Mouse (Mus musculus) v-Abl transformed pro-B cells (cell line): ENCODE results near the gene Gldc.

Experiments used
- in situ Hi-C, 2 experiments: fragments of 400-800 bp; cut with MboI; formaldehyde crosslinking; loops; one replicate each; pipeline ENCODE4 v1.15.1; 2025; ENCODE audit not compliant: unreplicated experiment in 2 of 2

Gene Gldc

DNA sequence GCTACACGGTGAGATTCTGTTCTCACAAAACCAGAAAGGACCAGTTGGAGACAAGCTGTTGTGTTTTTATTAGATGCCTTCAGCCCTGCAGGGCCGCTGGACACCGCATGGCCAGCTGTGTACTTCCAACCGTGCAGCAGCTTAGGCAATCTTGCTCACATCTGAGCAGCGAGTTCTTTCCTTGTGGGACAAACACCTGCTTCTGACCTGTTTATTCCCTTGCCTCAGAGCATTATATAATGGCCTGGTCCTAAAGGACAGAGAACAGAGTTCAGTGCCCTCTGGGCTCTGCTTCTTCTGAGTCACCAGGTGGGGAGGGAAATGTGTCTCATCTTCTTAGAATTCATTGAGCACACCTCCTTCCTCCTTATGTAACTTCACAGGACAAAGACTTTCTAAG lies 12.4 kb downstream of the Gldc start:
- in situ Hi-C loops = no loop called here

DNA sequence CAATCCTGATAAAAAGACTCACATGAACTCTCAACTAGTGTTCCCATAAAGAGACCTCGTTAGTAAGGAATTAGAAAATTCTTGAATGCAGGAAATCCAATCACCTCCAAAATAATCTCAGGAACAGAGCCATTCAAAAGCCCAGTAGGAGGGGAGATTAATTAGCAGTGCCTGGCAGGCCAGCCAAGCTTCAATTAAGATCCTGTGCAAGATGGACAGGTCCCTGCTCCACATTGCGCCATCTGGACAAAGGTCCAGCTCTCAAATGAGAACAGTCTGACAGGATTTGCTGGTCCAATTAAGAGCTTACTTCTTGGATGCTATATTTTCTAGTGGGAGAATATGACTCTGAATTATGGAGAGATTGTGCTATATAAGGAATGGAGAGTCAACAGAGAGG lies 15.2 kb downstream of the Gldc start:
- in situ Hi-C loops = no loop called here

DNA sequence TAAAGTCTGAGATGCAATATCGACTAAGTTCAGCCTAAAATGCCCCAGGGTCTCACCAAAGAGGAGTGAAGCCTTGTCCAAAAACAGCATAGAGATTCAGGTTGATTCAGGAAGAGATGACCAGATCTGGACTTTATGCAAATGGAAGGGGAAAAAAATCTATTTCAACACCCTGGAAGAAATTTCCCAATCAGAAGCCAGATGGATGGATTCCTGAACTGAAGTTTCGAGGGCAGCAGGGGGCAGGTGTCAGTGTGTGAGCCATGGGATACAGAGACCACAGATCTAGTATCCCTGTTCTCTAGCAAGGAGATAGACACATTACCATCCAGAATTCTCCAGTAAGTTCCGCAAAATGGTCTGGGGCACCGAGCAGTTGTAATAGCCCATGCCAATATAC lies 17.0 kb downstream of the Gldc start:
- in situ Hi-C loops = no loop called here

DNA sequence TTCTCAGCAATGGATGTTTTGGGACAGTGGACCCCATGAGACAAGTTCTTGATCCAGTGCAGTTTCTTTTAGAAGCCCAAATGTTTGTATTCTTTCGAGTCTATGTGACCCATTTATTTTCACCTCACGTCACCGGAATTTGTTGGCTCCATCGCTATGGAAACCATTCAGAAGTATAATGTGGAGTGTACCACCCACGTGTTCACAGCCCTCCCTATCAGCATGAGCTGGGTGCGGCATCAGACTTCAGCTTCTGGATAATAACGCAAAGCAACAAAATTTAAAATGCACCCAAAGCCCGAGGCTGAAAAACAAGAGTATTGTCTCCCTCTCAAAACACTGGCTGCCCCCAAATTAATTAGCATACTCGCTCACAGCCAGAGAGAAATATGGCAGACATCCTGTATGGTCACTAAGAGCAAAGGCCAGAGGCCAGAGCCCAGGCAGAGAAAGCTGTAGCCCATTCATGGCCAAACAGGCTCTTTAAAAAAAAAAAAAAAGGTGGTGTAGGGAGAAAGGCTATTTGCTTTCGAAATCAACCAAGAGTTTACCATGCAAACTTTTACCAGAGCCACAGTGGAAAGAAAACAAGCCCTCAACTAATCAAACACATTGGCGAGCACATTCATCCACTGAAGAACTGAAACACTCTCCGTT lies 18.1 kb downstream of the Gldc start:
- in situ Hi-C loops = no loop called here

DNA sequence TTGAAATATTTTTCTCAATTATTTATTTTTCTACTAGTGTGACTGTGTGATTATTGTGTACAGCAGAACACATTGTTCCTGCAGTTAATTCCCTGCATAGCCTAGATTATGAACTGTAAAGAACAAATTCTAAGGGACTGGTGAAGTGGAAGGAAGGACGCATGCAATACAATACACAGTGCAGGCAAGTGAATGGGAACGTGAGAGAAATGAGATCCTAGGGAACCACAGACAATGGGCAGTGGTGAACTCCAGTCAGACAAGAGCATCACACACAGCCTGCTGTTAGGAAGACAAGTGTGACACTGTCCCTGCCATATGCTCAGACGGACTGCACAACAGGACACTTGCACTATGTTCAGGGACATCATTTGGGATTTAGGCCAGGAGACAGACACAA lies 21.5 kb downstream of the Gldc start:
- in situ Hi-C loops = no loop called here

DNA sequence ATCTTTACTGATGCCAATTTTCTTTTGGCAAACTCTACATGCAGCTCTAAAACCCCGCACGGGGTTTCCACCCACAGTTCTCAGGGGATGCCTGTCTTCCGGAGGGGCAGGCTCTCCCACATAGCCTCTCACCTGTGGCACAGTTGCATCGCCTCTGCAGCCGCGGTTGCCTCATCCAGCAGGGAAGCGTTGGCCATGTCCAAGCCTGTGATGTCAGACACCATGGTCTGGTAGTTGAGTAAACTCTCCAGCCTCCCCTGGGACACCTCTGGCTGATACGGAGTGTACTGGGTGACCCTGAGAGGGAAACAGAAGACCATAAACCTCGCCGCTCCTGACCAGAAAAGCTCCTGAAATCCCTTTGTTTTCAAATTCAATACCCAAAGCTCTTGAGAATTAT lies 23.9 kb downstream of the Gldc start:
- in situ Hi-C loops = no loop called here

DNA sequence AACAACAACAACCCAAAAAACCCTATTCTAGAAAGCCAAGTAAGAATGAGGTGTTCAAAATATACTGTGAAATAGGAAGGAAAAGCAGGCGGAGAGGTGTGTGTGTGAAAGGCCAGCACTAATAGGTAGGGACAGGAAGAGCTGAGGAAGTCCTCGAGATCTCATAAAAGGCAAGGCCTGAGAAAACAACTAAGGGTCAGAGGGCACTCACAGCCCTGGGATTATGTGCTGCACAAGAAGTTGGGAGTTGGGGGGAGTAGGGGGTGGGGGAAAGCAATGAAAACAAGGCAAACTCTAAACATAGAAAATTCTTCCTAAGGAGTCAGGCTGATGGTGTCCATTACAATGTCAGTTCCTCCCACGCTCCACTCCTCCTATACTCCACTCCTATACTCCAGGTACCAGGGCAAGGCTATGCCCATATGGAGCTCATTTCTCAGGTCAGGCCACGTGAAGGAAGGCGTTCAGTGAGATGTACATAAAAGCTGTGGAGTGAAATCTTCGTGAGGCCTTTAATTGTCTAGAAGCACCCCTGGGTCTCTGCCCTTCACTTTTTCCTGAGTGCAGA lies 25.9 kb downstream of the Gldc start:
- in situ Hi-C loops = no loop called here

DNA sequence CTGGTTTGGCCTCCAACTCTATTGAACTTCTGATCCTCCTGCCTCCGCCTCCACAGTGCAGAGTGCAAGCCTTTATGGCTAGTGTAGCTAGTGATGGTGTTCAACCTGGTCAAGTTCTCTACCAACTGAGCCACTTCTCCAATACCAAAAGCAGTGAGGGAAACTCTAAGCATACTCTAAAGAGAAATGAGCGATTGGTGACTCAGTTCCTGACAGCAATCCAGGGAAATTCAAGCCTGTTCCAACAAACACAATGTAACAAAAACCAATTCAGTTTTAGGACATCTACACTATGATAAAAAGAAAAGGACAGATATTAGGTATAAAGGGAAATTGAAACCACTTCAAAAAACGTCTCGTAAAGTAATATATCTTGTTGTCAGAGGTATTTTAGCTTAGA lies 27.9 kb downstream of the Gldc start:
- in situ Hi-C loops = no loop called here

DNA sequence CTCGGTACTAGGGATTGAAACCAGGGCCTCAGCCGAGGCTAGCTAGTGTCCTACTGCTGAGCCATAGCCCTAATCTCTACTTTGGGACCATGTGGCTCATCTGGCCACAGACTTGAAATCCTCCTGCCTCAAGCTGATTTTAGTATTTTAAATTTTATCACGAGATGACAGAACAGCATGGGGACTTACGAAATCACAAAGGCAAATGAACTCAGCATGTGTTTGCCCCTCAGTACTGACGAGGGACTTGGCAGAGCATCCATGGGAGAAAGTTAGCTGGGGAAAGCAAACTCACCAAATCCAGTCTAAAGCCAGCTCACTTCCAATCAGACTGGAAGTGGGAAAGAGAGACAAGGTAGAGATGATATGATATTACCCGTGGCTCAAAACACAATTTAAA lies 28.5 kb downstream of the Gldc start:
- in situ Hi-C loops = no loop called here

DNA sequence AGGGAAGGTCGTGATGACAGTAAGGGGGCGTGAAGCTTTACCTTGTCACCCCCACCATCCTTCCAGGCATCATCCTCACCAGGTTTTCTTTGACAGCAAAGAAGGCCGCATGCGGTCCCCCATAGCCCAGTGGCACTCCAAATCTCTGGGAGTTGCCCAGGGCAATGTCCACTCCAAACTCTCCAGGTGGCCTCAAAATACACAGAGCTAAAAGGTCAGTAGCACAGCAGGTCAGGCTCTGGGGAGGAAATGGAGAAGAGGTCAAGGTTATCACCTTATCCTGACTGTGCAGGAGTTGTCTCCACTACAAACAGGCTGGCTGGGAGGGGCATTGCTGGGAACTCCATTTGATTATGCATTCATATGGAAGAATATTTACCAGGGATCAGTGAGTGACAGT lies 30.1 kb downstream of the Gldc start:
- in situ Hi-C loops = no loop called here

DNA sequence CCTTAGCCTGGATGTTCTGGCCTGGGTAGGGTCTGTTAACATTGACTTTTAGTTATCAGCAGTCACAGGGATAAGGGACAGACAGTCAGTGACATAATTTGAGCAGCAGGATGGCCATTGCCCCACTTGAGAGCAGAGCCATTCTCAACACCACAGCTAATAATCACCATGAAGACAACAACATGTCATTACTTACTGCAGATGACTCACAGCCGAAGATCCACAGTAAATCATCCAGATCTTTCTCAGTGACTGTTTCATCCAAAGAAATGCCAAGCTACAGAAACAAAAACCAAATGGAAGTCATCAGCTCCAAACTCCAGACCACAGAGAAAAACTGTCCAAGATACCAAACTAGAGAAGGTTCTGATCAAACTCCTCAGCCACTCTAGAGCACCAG lies 38.9 kb downstream of the Gldc start:
- in situ Hi-C loops = loop anchor here (10.0 kb wide), 2 partner anchors 452 to 462 kb away; no protein-coding TSS in a partner anchor

DNA sequence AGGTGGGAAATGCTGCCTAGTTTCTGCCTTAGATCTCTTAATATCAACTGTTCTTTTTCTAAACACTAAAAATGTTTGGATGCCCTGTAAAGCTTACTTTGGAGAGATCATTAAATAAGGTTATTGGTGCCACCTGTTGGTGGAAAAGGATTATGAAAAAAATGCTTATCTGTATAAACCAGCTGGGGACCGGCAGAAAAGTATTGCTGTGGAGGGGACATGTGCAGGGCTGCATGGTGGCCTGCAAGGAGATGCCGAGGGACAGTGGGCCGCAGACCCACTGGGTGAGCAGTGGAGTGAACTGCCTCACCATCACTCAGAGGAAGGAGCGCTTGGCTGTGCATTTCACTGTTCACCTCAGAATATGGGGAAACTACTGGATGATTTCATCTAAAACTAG lies 47.1 kb downstream of the Gldc start:
- in situ Hi-C loops = loop anchor here (5.0 to 10.0 kb wide), 4 partner anchors 74 to 306 kb away; no protein-coding TSS in a partner anchor

DNA sequence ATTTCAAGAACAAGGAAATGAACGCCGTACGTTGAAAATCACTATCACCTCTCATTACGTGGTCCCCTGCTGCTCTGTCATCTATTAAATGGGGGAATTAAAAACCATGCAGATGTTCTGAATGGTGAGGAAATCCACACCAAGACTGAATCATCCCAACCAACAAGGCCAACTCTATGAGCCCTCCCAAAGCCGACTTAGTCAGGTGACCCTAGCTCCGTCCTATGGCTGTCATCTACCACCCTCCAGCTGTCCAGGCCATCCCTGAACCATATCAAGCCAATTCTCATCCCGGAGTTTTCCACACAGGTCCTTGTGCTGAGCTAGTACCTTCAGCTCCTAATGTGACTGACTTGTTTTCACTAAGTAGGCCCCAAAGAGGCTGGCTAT lies 49.6 kb downstream of the Gldc start:
- in situ Hi-C loops = loop anchor here (5.0 to 10.0 kb wide), 4 partner anchors 77 to 303 kb away; no protein-coding TSS in a partner anchor

DNA sequence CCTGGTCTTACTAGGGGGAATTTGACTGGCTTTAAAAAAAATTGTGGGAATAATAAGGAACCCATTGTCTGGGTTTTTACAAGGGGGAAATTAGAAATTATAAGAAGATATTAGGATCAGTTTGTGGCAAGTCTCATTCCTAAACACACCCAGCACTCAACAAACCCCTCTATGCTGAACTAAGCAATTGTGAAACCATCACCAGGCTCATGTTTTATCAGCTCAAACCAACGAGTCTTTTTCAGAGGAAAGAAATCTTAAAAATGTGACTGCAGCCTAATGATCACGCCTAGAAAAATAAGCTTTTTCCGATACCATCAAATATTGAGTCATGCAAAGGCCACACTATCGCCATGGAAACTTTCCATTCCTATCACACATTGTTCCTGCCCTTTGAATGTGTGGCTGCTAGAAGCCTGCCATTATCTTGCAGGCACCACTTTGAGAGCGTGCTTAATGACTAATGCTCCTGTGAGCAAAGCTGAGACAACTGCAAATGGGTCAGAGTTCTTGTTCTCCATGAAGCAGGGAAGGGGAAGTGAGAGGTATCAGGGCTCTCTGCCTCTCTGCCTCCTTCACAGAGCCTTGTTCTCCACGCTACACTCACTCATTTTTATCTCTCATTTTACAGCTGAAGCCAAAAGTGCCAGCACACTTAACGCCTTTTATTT lies 50.1 kb downstream of the Gldc start:
- in situ Hi-C loops = loop anchor here (5.0 to 10.0 kb wide), 4 partner anchors 77 to 303 kb away; no protein-coding TSS in a partner anchor

DNA sequence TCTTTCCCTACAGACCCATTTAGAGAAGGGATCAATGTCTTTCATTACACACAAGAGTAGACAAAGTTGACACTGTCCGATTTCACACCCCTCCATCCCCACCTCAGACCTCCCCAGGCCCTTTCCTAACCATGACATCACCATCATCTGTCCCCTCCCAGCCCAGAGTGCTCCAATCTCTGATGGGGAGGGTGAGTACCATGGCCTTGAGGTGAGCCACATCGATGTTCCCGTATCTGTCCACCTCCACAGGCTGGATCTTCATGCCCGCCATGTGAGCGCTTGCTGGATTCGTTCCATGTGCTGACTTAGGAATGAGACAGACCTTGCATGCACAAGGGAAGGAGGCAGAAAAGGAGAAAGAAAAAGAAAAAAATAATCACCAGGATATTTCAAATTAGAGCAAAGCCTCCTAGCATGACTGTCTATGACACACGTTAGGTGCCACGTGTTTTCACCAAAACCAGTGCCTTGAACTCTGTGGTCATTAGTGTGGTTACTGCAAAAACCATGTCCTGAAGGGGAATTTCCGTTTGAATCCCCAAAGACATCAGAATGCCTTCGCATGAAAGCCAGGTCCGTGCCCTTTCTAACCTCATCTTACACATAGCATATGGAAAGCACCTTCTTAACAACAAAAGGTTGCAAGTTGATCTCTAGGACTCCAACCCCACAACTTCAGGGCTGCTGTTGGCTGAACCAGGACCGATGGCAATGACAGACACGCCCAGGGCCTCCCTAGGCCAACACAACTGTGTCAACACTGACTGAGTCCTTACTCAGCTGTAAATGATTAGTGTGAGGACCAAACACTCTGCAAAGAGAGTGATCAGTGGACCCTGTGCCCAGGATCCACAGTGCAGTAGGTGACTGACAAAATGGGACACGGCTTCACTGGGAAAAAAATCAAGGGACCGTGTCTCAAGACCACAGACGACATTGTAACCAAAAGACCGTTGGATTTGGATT lies 56.6 kb downstream of the Gldc start:
- in situ Hi-C loops = no loop called here

DNA sequence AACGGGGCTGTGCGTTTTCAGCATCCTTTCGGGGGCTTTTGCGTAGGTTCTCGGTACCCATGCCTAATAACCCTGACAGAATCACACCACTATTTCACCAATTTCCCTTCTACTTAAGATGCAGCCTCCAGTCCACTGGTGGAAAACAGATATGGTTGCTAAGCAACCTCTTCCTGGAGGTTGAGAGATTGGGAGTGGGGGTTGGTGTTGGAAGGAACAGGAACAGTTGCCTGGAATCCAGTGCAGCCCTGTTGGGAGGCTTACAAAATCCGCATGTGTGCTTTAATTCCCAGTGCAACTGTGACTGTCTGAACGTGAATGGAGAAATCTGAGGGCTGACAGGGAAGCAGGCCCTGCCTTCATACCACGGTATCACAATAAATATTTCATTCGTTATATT lies 57.5 kb downstream of the Gldc start:
- in situ Hi-C loops = no loop called here

DNA sequence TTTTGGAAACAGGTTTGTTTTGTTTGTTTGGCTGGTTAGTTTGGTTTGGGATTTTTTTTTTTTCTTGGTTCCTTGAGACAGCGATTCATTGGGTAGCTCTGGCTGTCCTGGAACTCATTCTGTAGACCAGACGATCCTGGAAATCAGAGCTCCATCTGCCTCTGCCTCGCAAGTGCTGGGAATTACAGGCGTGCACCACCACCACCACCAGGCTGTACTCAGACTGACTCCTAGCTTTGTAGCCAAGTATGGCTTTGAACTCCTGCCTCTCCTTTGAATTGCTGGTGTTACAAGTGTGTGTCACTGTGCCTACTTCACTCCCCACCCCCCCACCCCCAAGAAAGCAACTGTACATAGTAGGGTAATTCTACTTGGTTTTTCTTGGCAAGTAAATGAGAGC lies 58.0 kb downstream of the Gldc start:
- in situ Hi-C loops = no loop called here

DNA sequence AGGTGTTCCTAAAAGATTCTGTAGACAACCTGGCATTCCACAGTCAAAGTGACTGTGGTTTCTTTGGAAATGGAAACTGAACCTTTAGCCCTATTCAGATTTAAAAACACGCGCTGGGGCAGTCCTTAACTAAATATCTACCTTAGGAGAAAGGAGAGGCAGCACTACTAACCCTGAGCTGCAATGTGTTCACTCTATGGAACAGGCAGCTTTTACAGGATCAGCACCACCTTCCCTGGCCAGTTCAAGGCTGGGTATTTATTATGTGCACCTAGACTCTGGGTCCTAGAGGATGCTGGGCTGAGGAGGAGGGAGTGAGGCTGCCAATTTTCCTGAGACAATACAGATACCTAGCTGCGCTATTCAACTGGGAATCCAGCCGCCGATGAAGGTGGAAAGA lies 59.6 kb downstream of the Gldc start:
- in situ Hi-C loops = no loop called here

DNA sequence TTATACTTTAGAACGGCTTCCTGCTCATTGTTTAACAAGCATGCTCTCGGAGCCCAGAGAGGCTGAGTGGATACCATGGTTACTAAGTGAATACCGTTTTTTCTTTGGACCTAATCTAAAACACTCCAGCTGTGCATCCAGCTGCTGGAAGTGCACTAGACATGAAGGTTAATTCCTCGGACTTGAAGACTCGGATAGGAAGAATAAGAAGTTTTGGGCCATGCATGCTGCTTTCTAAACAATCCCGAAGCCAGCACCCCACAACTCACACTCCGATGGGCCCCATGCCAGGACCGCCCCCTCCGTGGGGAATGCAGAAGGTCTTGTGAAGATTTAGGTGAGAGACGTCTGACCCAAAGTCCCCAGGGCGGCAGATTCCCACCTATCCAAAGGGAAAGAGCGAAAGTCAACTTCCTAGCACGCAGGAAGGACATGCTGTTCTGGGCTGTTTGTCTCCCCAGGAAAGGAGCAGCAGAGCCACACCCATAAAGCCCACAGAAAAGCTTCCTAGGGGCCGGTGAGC lies 60.2 kb downstream of the Gldc start:
- in situ Hi-C loops = no loop called here

DNA sequence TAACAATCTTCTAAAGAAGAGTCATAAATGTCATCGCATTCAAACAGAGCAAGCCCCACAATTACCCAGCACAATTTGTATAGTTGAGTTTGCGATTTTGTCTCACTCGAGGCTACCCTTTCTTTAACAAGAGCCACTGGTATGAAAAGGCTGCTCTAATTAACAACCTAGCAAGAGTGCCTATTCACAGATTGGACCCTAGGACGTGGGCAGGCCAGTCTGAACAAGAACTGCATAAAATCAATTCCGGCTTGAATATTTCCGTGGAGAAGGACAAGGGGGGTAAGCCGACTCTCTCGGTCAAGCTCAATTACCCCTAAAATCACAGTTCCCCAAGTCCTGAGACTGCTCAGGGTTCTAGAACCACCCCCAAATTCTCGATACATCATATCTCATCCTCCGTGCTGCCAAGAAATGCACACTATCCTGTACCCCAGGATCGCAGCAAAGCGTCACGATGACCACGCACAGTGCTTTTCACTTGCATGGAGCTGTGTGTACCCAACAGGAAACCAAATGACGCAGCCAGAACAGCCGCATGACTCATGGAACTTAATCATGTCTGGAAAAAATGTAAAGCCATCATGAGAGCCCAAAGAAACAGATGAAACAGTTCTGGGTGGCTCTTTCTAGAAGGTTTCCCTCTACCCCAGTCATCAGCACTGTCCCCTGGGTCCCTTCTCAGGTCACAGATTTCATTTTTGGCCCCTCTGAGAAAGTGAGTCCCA lies 62.1 kb downstream of the Gldc start:
- in situ Hi-C loops = no loop called here
